Mouse (Mus musculus): ENCODE measurements around the gene P3h4. TPM values are rescaled to one million over a fixed set of nuclear protein-coding genes. Genes with fewer than 3 reads are reported as not detected.

Gene P3h4
- total and polyA plus RNA-seq, 3 experiments: not detected

GRCm38 (mm10) chr11:100406273-100406672 lies 8.4 kb downstream of the P3h4 start:
- Histone ChIP-seq H3K79me2 (replicated peaks; ENCODE audit: control insufficient read depth, extremely low read depth, insufficient read depth, poor library complexity, severe bottlenecking) (no peaks in the 10 kb centered on the region), H3K9ac (ENCODE audit: insufficient read depth, low read depth) (no peak overlapping the region), H3K4me2 (ENCODE audit: insufficient read depth, low read depth, poor library complexity, severe bottlenecking) (no peak overlapping the region), H3K27me3 (replicated peaks) (peaks cover 64% of the 10 kb centered on the region), H3K27ac (ENCODE audit: insufficient read depth, low read depth) (no peak overlapping the region), H3K4me3 (replicated peaks in 1 of 3; ENCODE audit: low read depth in 2 of 3, low read length in 2 of 3, poor library complexity in 1 of 3) (no peak overlapping the region), H3K4me1 (ENCODE audit: control insufficient read depth in 1 of 2, insufficient read depth in 2 of 2) (peaks cover 0 to 6% of the 10 kb centered on the region in 2 experiments; a peak in 1 of 4 replicates), H3K36me3 (replicated peaks in 1 of 2; ENCODE audit: control insufficient read depth in 1 of 2, insufficient read depth in 1 of 2, low read length in 1 of 2) (no peaks in the 10 kb centered on the region), H3K9me3 (replicated peaks; ENCODE audit: low read length) (no peaks in the 10 kb centered on the region)
- DNase-seq (ENCODE audit: extremely low read depth): no peak
- TF ChIP-seq RCOR1 (conservative IDR thresholded peaks at IDR 0.05; ENCODE audit: low read depth, low read length): no peak
- no peak for TF ChIP-seq RAD21 (IDR thresholded peaks at IDR 0.05; ENCODE audit: low read depth, low read length)
- TF ChIP-seq USF2 (conservative IDR thresholded peaks at IDR 0.05; ENCODE audit: low read depth, low read length): no peak
- TF ChIP-seq IRF4 (IDR thresholded peaks at IDR 0.05; ENCODE audit: low read depth, low read length): no peak
- TF ChIP-seq TCF12 (IDR thresholded peaks at IDR 0.05; ENCODE audit: low read depth, low read length): no peak
- no peak for TF ChIP-seq POLR2AphosphoS2 (IDR thresholded peaks at IDR 0.05; ENCODE audit: low read depth, low read length)
- TF ChIP-seq CHD1 (IDR thresholded peaks at IDR 0.05; ENCODE audit: low read depth, low read length): no peak
- TF ChIP-seq CHD2 (IDR thresholded peaks at IDR 0.05; ENCODE audit: low read length): no peak
- no peak for TF ChIP-seq USF1 (IDR thresholded peaks at IDR 0.05; ENCODE audit: low read depth, low read length)
- no peak for TF ChIP-seq ELF1 (IDR thresholded peaks at IDR 0.05; ENCODE audit: low read depth, low read length)
- TF ChIP-seq ZKSCAN1 (IDR thresholded peaks at IDR 0.05; ENCODE audit: borderline replicate concordance, low read depth, low read length): no peak
- no peak for TF ChIP-seq HCFC1 (IDR thresholded peaks at IDR 0.05; ENCODE audit: low read depth, low read length)
- TF ChIP-seq UBTF (IDR thresholded peaks at IDR 0.05; ENCODE audit: low read depth, low read length): no peak
- TF ChIP-seq ZMIZ1 (IDR thresholded peaks at IDR 0.05; ENCODE audit: low read depth, low read length): no peak
- TF ChIP-seq MYC (IDR thresholded peaks at IDR 0.05; ENCODE audit: low read depth, low read length): no peak
- TF ChIP-seq MXI1 (IDR thresholded peaks at IDR 0.05; ENCODE audit: low read depth, low read length): no peak
- dilution Hi-C loops (cut with MboI; ENCODE audit: extremely low pct_ligation_motif_present, extremely low pct_unique_long_range_greater_than_20kb, low sequenced_read_pairs): no loop called here
- in situ Hi-C loops (cut with MboI; ENCODE audit: low pct_ligation_motif_present, low pct_unique_long_range_greater_than_20kb, low sequenced_read_pairs): loop anchor here (5.0 kb wide), 1 partner anchor 44 kb away; no protein-coding TSS in a partner anchor

GRCm38 (mm10) chr11:100404456-100405074 lies 10.1 kb downstream of the P3h4 start:
- in situ Hi-C loops (cut with MboI; ENCODE audit: low pct_ligation_motif_present, low pct_unique_long_range_greater_than_20kb, low sequenced_read_pairs): loop anchor here (5.0 kb wide), 1 partner anchor 42 kb away; no protein-coding TSS in a partner anchor
- dilution Hi-C loops (cut with MboI; ENCODE audit: extremely low pct_ligation_motif_present, extremely low pct_unique_long_range_greater_than_20kb, low sequenced_read_pairs): no loop called here
- Histone ChIP-seq H3K9ac (ENCODE audit: insufficient read depth, low read depth) (no peak overlapping the region), H3K79me2 (replicated peaks; ENCODE audit: control insufficient read depth, extremely low read depth, insufficient read depth, poor library complexity, severe bottlenecking) (no peaks in the 10 kb centered on the region), H3K4me3 (replicated peaks in 1 of 3; ENCODE audit: low read depth in 2 of 3, low read length in 2 of 3, poor library complexity in 1 of 3) (no peak overlapping the region), H3K36me3 (replicated peaks in 1 of 2; ENCODE audit: control insufficient read depth in 1 of 2, insufficient read depth in 1 of 2, low read length in 1 of 2) (no peaks in the 10 kb centered on the region), H3K27me3 (replicated peaks) (peaks cover 68% of the 10 kb centered on the region), H3K4me2 (ENCODE audit: insufficient read depth, low read depth, poor library complexity, severe bottlenecking) (no peak overlapping the region), H3K4me1 (ENCODE audit: control insufficient read depth in 1 of 2, insufficient read depth in 2 of 2) (peaks cover 0 to 15% of the 10 kb centered on the region in 2 experiments; a peak in 2 of 4 replicates), H3K9me3 (replicated peaks; ENCODE audit: low read length) (no peaks in the 10 kb centered on the region), H3K27ac (ENCODE audit: insufficient read depth, low read depth) (no peak overlapping the region)
- DNase-seq (ENCODE audit: extremely low read depth): no peak
- TF ChIP-seq IRF4 (IDR thresholded peaks at IDR 0.05; ENCODE audit: low read depth, low read length) (no peak), MEF2A (IDR thresholded peaks at IDR 0.05; ENCODE audit: borderline replicate concordance, low read depth, low read length) (no peak), NRF1 (IDR thresholded peaks at IDR 0.05; ENCODE audit: low read depth, low read length) (no peak), PAX5 (IDR thresholded peaks at IDR 0.05; ENCODE audit: low read length) (no peak), SMC3 (IDR thresholded peaks at IDR 0.05; ENCODE audit: low read depth, low read length) (no peak), USF1 (IDR thresholded peaks at IDR 0.05; ENCODE audit: low read depth, low read length) (no peak), GABPA (IDR thresholded peaks at IDR 0.05; ENCODE audit: insufficient replicate concordance, low read depth, low read length) (no peak)
